Mouse (Mus musculus) lung, adult 2 months (tissue): ENCODE measurements around the gene Slfn3.

Experiments used
- CTCF ChIP-seq: fragments of 200-500 bp; IDR thresholded peaks from 2 replicates; pipeline ENCODE4 v1.5.1; 2011; ENCODE audit warnings: mild to moderate bottlenecking, low read length, control low read depth; ENCODE audit not compliant: insufficient read depth
- POLR2A ChIP-seq: fragments of 200-500 bp; IDR thresholded peaks from 2 replicates; pipeline ENCODE4 v1.6.1; 2011; ENCODE audit warnings: low read depth, mild to moderate bottlenecking, control low read depth, low read length, borderline replicate concordance; ENCODE audit errors: extremely low read depth

- TF ChIP-seq POLR2A (no peak), CTCF (no peak)
Observed at GRCm38 (mm10) chr11:83262673-83263072, 71.5 kb downstream of the Slfn3 start.
